Mouse (Mus musculus) MEL (cell line): ENCODE measurements around the gene Zfp811. TPM values are rescaled to one million over a fixed set of nuclear protein-coding genes. Genes with fewer than 3 reads are reported as not detected.

Experiments
- DNase-seq: peaks from one replicate; pipeline ENCODE4 v3.0.0; 2011; ENCODE audit warnings: low read depth, low spot score
- H3K27ac ChIP-seq: 2 replicates; pipeline ENCODE4 v1.5.1; 2012; ENCODE audit warnings: low read depth, mild to moderate bottlenecking, control low read depth, low read length, moderate library complexity; ENCODE audit not compliant: control insufficient read depth
- H3K27me3 ChIP-seq, 2 experiments: fragments of 150-350 bp in 1 of 2; sonication (generic) in 1 of 2; 2 replicates each; pipeline ENCODE4 v1.6.1; 2012; ENCODE audit warnings: low read length in 2 of 2, mild to moderate bottlenecking in 2 of 2, improper control_type of control experiment in 1 of 2, moderate library complexity in 1 of 2; ENCODE audit not compliant: insufficient read depth in 2 of 2, control insufficient read depth in 1 of 2
- H3K36me3 ChIP-seq, 2 experiments: 2 replicates each; pipeline ENCODE4 v1.6.1; 2012 to 2014; ENCODE audit warnings: low read length in 2 of 2, improper control_type of control experiment in 1 of 2, inconsistent platforms in 1 of 2, mild to moderate bottlenecking in 1 of 2; ENCODE audit not compliant: insufficient read depth in 2 of 2, control insufficient read depth in 1 of 2
- H3K4me1 ChIP-seq, 2 experiments: fragments of 150-350 bp in 1 of 2; sonication (generic) in 1 of 2; 2 replicates each; pipeline ENCODE4 v1.6.1; 2012; ENCODE audit warnings: low read length in 2 of 2, improper control_type of control experiment in 1 of 2, mild to moderate bottlenecking in 1 of 2; ENCODE audit not compliant: insufficient read depth in 2 of 2, control insufficient read depth in 1 of 2
- H3K4me3 ChIP-seq, 2 experiments: fragments of 150-350 bp in 1 of 2; sonication (generic) in 1 of 2; 2 replicates each; pipeline ENCODE4 v1.5.1; 2012; ENCODE audit warnings: low read depth in 2 of 2, low read length in 2 of 2, mild to moderate bottlenecking in 2 of 2, moderate library complexity in 2 of 2, control low read depth in 1 of 2, improper control_type of control experiment in 1 of 2; ENCODE audit not compliant: control insufficient read depth in 1 of 2, insufficient read depth in 1 of 2
- H3K79me2 ChIP-seq: 2 replicates; pipeline ENCODE4 v1.6.1; 2012; ENCODE audit warnings: mild to moderate bottlenecking, low read length, moderate library complexity; ENCODE audit not compliant: control insufficient read depth, poor library complexity, insufficient read depth
- H3K9ac ChIP-seq: 2 replicates; pipeline ENCODE4 v1.6.1; 2012; ENCODE audit warnings: low read depth, mild to moderate bottlenecking, control low read depth, low read length, moderate library complexity; ENCODE audit not compliant: control insufficient read depth, poor library complexity, severe bottlenecking
- H3K9me3 ChIP-seq: fragments of 150-350 bp; sonication (generic); replicated peaks from 2 replicates; pipeline ENCODE4 v1.6.1; 2012; ENCODE audit warnings: mild to moderate bottlenecking, low read length, improper control_type of control experiment, moderate library complexity; ENCODE audit not compliant: insufficient read depth
- BHLHE40 ChIP-seq: IDR thresholded peaks from 2 replicates; pipeline ENCODE4 v1.6.1; 2012; ENCODE audit warnings: low read depth, mild to moderate bottlenecking, inconsistent platforms, low read length, improper control_type of control experiment, borderline replicate concordance
- CHD1 ChIP-seq: IDR thresholded peaks from 2 replicates; pipeline ENCODE4 v1.6.1; 2012; ENCODE audit warnings: low read depth, mild to moderate bottlenecking, inconsistent platforms, low read length, improper control_type of control experiment
- CHD2 ChIP-seq: IDR thresholded peaks from 2 replicates; pipeline ENCODE4 v1.6.1; 2011; ENCODE audit warnings: low read length, improper control_type of control experiment
- CTCF ChIP-seq, 3 experiments: IDR thresholded peaks in 2 of 3; conservative IDR thresholded peaks in 1 of 3; 2 replicates each; pipeline ENCODE4 v1.5.1; 2011 to 2012; ENCODE audit warnings: low read length in 3 of 3, low read depth in 2 of 3, mild to moderate bottlenecking in 2 of 3, improper control_type of control experiment in 1 of 3, inconsistent platforms in 1 of 3, mixed read lengths in 1 of 3, moderate library complexity in 1 of 3; ENCODE audit not compliant: control insufficient read depth in 1 of 3, insufficient read depth in 1 of 3, poor library complexity in 1 of 3, severe bottlenecking in 1 of 3
- E2F4 ChIP-seq: IDR thresholded peaks from 2 replicates; pipeline ENCODE4 v1.6.1; 2011; ENCODE audit warnings: low read depth, low read length, improper control_type of control experiment, borderline replicate concordance
- GABPA ChIP-seq: IDR thresholded peaks from 2 replicates; pipeline ENCODE4 v1.6.1; 2012; ENCODE audit warnings: low read depth, mild to moderate bottlenecking, inconsistent platforms, low read length, improper control_type of control experiment, moderate library complexity
- GATA1 ChIP-seq: IDR thresholded peaks from 2 replicates; pipeline ENCODE4 v1.6.1; 2011; ENCODE audit warnings: low read depth, low read length, improper control_type of control experiment
- HCFC1 ChIP-seq: IDR thresholded peaks from 2 replicates; pipeline ENCODE4 v1.6.1; 2012; ENCODE audit warnings: low read depth, mild to moderate bottlenecking, inconsistent platforms, low read length, improper control_type of control experiment, moderate library complexity
- MAFK ChIP-seq: IDR thresholded peaks from 2 replicates; pipeline ENCODE4 v1.6.1; 2011; ENCODE audit warnings: low read depth, mild to moderate bottlenecking, low read length, improper control_type of control experiment, borderline replicate concordance
- MXI1 ChIP-seq: IDR thresholded peaks from 2 replicates; pipeline ENCODE4 v1.6.1; 2011; ENCODE audit warnings: mild to moderate bottlenecking, low read depth, low read length, improper control_type of control experiment
- MYB ChIP-seq: IDR thresholded peaks from 2 replicates; pipeline ENCODE4 v1.6.1; 2011; ENCODE audit warnings: mild to moderate bottlenecking, low read depth, low read length, improper control_type of control experiment
- MYC ChIP-seq: IDR thresholded peaks from 2 replicates; pipeline ENCODE4 v1.6.1; 2011; ENCODE audit warnings: low read depth, mild to moderate bottlenecking, low read length, improper control_type of control experiment, moderate library complexity
- NELFE ChIP-seq: IDR thresholded peaks from 2 replicates; pipeline ENCODE4 v1.6.1; 2011; ENCODE audit warnings: low read depth, low read length, improper control_type of control experiment
- POLR2A ChIP-seq, 2 experiments: IDR thresholded peaks; 2 replicates each; pipeline ENCODE4 v1.6.1; 2011 to 2012; ENCODE audit warnings: low read length in 2 of 2, mild to moderate bottlenecking in 2 of 2, control low read depth in 1 of 2, improper control_type of control experiment in 1 of 2, low read depth in 1 of 2, moderate library complexity in 1 of 2; ENCODE audit not compliant: control insufficient read depth in 1 of 2, insufficient read depth in 1 of 2, poor library complexity in 1 of 2
- POLR2AphosphoS5 ChIP-seq: IDR thresholded peaks from 2 replicates; pipeline ENCODE4 v1.6.1; 2012; ENCODE audit warnings: low read depth, borderline replicate concordance, mild to moderate bottlenecking, inconsistent platforms, low read length, moderate library complexity, mixed read lengths
- RAD21 ChIP-seq: IDR thresholded peaks from 2 replicates; pipeline ENCODE4 v1.6.1; 2011; ENCODE audit warnings: mild to moderate bottlenecking, low read depth, low read length, improper control_type of control experiment
- RCOR1 ChIP-seq: IDR thresholded peaks from 2 replicates; pipeline ENCODE4 v1.6.1; 2012; ENCODE audit warnings: low read depth, mild to moderate bottlenecking, inconsistent platforms, low read length, improper control_type of control experiment
- SIN3A ChIP-seq: IDR thresholded peaks from 2 replicates; pipeline ENCODE4 v1.6.1; 2012; ENCODE audit warnings: low read length, improper control_type of control experiment, inconsistent platforms
- SMC3 ChIP-seq: IDR thresholded peaks from 2 replicates; pipeline ENCODE4 v1.6.1; 2011; ENCODE audit warnings: low read depth, low read length, improper control_type of control experiment
- TAL1 ChIP-seq: IDR thresholded peaks from 2 replicates; pipeline ENCODE4 v1.6.1; 2012; ENCODE audit warnings: mild to moderate bottlenecking, inconsistent platforms, low read length, moderate library complexity, mixed read lengths
- TCF12 ChIP-seq: IDR thresholded peaks from 2 replicates; pipeline ENCODE4 v1.6.1; 2014; ENCODE audit warnings: low read depth, mild to moderate bottlenecking, inconsistent platforms, low read length, improper control_type of control experiment, moderate library complexity
- UBTF ChIP-seq: IDR thresholded peaks from 2 replicates; pipeline ENCODE4 v1.6.1; 2012; ENCODE audit warnings: low read depth, mild to moderate bottlenecking, inconsistent platforms, low read length, improper control_type of control experiment, moderate library complexity, borderline replicate concordance; ENCODE audit not compliant: insufficient read depth
- USF2 ChIP-seq, 2 experiments: IDR thresholded peaks; 2 replicates each; pipeline ENCODE4 v1.6.1; 2011 to 2012; ENCODE audit warnings: improper control_type of control experiment in 2 of 2, low read length in 2 of 2, borderline replicate concordance in 1 of 2, inconsistent platforms in 1 of 2, low read depth in 1 of 2, mild to moderate bottlenecking in 1 of 2; ENCODE audit not compliant: insufficient read depth in 1 of 2
- ZKSCAN1 ChIP-seq: IDR thresholded peaks from 2 replicates; pipeline ENCODE4 v1.6.1; 2012; ENCODE audit warnings: low read depth, mild to moderate bottlenecking, inconsistent platforms, low read length, improper control_type of control experiment, moderate library complexity
- ZMIZ1 ChIP-seq: IDR thresholded peaks from 2 replicates; pipeline ENCODE4 v1.6.1; 2012; ENCODE audit warnings: low read depth, mild to moderate bottlenecking, inconsistent platforms, low read length, improper control_type of control experiment, moderate library complexity
- ZNF384 ChIP-seq: IDR thresholded peaks from 2 replicates; pipeline ENCODE4 v1.6.1; 2012; ENCODE audit warnings: low read depth, mild to moderate bottlenecking, inconsistent platforms, low read length, improper control_type of control experiment
- polyA plus RNA-seq, 2 experiments: library from polyadenylated mRNA; stranded (reverse) in 1 of 2; unstranded in 1 of 2; fragments of >175 nt in 1 of 2; fragments of >200 nt in 1 of 2; gene quantifications; 2 replicates each; pipeline versions ENCODE4 v1.2.1 to v1.2.4; 2012; ENCODE audit warnings: low replicate concordance in 2 of 2, low read depth in 1 of 2; ENCODE audit not compliant: insufficient read length in 2 of 2, insufficient read depth in 1 of 2, missing spikeins in 1 of 2
- total RNA-seq: library from RNA; depleted of rRNA; stranded (reverse); fragments of 300-350 nt; gene quantifications from 2 replicates; pipeline ENCODE4 v1.2.3, GENCODE M21; 2012

The Zfp811 gene
- total and polyA plus RNA-seq, 3 experiments: not detected

- Histone ChIP-seq H3K79me2 (no peaks in the 10 kb centered on the region), H3K27me3 (peaks cover 7 to 14% of the 10 kb centered on the region in 2 experiments; a peak in 3 of 4 replicates), H3K9ac (no peak overlapping the region), H3K9me3 (no peaks in the 10 kb centered on the region)
- DNase-seq: no peak
- TF ChIP-seq MYC (no peak), E2F4 (no peak), ZKSCAN1 (no peak), POLR2AphosphoS5 (no peak), ZNF384 (no peak), POLR2A (IDR thresholded peaks at IDR 0.05; ENCODE audit: control insufficient read depth in 1 of 2, insufficient read depth in 1 of 2, low read depth in 1 of 2, low read length in 2 of 2, poor library complexity in 1 of 2) (no peak), MYB (no peak), RCOR1 (no peak), NELFE (no peak), SMC3 (no peak), UBTF (no peak), SIN3A (no peak), TCF12 (no peak), GATA1 (no peak), GABPA (no peak), MAFK (no peak)
- TF ChIP-seq, all 39 proteins: peak for 0
- no peak overlapping the region for H3K4me3 ChIP-seq
- no peak overlapping the region for H3K27ac ChIP-seq
- H3K4me1 ChIP-seq: no peaks in the 10 kb centered on the region
- H3K36me3 ChIP-seq: no peaks in the 10 kb centered on the region
Observed at GRCm38 (mm10) chr17:32810648-32811047, 917 bp upstream of the Zfp811 start.

DNA sequence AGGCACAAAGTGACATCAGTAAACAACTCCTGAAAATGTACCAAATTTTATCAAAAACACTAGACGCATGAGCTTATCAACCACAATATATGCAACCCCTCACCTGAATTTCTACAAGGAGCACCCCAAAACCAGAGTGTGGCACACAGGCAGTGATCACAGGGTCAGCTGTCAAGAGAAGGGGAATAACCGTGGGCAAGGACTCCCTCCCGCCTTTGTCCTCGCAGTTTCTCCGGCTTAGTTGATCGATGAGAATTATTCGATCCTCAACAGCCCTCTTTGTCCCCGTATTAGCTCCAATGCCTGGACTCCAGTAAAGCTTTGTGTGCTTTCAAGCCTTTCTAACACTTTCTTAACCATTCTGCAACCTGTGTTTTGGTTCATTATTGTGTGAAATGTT, 810 bp downstream of the Zfp811 start:
- H3K27me3 ChIP-seq: peaks cover 8 to 15% of the 10 kb centered on the region in 2 experiments
- no peak for DNase-seq
- no peak overlapping the region for H3K27ac ChIP-seq
- no peak overlapping the region for H3K4me3 ChIP-seq
- no peaks in the 10 kb centered on the region for H3K9me3 ChIP-seq
- no peak overlapping the region for H3K9ac ChIP-seq
- H3K4me1 ChIP-seq: no peaks in the 10 kb centered on the region
- TF ChIP-seq CTCF (IDR thresholded peaks at IDR 0.05 in 2 of 3, conservative IDR thresholded peaks at IDR 0.05 in 1 of 3; ENCODE audit: control insufficient read depth in 1 of 3, insufficient read depth in 1 of 3, low read depth in 2 of 3, low read length in 3 of 3, poor library complexity in 1 of 3, severe bottlenecking in 1 of 3): no peak
- no peaks in the 10 kb centered on the region for H3K36me3 ChIP-seq
- no peaks in the 10 kb centered on the region for H3K79me2 ChIP-seq

DNA sequence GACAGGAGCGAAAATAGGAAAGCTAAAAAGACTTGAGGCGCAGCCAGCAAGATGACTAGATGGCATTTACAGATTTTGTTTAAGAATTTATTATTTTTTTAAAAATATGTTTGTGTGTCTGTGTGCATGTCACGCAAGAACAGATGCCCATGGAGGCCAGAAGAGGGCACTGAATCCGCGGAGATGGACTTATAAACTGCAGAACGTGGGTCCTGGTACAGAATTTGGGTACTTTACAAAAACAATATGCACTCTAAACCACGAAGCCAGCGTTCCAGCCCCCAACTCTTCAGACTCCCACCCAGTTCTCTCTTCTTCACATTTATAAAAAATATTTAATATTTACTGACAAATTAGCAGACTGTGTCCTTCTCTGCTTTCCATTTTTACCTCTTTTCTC, 20.5 kb downstream of the Zfp811 start:
- Histone ChIP-seq H3K27me3 (peaks cover 1 to 2% of the 10 kb centered on the region in 2 experiments; a peak in 2 of 4 replicates), H3K27ac (no peak overlapping the region), H3K36me3 (peaks cover 9 to 22% of the 10 kb centered on the region in 2 experiments; a peak in 3 of 4 replicates), H3K9ac (no peak overlapping the region), H3K9me3 (no peaks in the 10 kb centered on the region), H3K4me3 (no peak overlapping the region), H3K4me1 (peaks cover 2 to 11% of the 10 kb centered on the region in 2 experiments), H3K79me2 (peaks cover 31% of the 10 kb centered on the region)
- no peak for DNase-seq
- TF ChIP-seq ZKSCAN1 (no peak), E2F4 (no peak), POLR2A (IDR thresholded peaks at IDR 0.05; ENCODE audit: control insufficient read depth in 1 of 2, insufficient read depth in 1 of 2, low read depth in 1 of 2, low read length in 2 of 2, poor library complexity in 1 of 2) (no peak), SMC3 (no peak), SIN3A (no peak), RAD21 (no peak), TCF12 (no peak), CHD2 (no peak), GABPA (no peak), USF2 (IDR thresholded peaks at IDR 0.05; ENCODE audit: borderline replicate concordance in 1 of 2, insufficient read depth in 1 of 2, low read depth in 1 of 2, low read length in 2 of 2) (no peak), RCOR1 (no peak), ZNF384 (no peak), MXI1 (no peak), ZMIZ1 (no peak), HCFC1 (no peak), CHD1 (no peak), TAL1 (no peak), MYC (no peak), BHLHE40 (no peak)
